In genomic region chr13:21906301-21906700, GRCm38 (mm10) we compare ENCODE assay signal across 25 mouse cellular contexts. TPM values are rescaled to one million over a fixed set of nuclear protein-coding genes. Genes with fewer than 3 reads are reported as not detected.
DNase-seq lines count a peak whose midpoint lies in the region; ATAC-seq lines count a peak whose summit lies in the region.
"Had no signal": no experiment of that assay in that cellular context is flagged by ENCODE, and none has a peak within 500 bp of the region (broad histone marks: within the 10 kb centered on the region; RNA-seq: fewer than 3 reads in every experiment).

No protein-coding gene starts in this region.

- no peak overlapping the region for H3K9ac ChIP-seq in midbrain, embryonic 16.5 days (ENCODE audit: low read depth, low read length)
- no peak overlapping the region for H3K9ac ChIP-seq in liver, embryonic 16.5 days (ENCODE audit: low read depth, low read length)
- H3K9ac ChIP-seq: embryonic facial prominence, embryonic 13.5 days; hindbrain, embryonic 15.5 days; limb, embryonic 12.5 days; neural tube, embryonic 12.5 days had no signal

- H3K27me3 ChIP-seq in heart, embryonic 10.5 days (ENCODE audit: insufficient read depth, poor library complexity, severe bottlenecking): no peaks in the 10 kb centered on the region
- H3K27me3 ChIP-seq in midbrain, embryonic 10.5 days (ENCODE audit: low read depth, poor library complexity, severe bottlenecking): no peaks in the 10 kb centered on the region
- peaks cover 3% of the 10 kb centered on the region; the same call in 1 of the 2 replicates for H3K27me3 ChIP-seq in midbrain, embryonic 16.5 days (ENCODE audit: control insufficient read depth, insufficient read depth, low read depth, low read length)
- peaks cover 7% of the 10 kb centered on the region; the same call in 1 of the 2 replicates for H3K27me3 ChIP-seq in embryonic facial prominence, embryonic 10.5 days (replicated peaks; ENCODE audit: low read depth, poor library complexity, severe bottlenecking)
- H3K27me3 ChIP-seq in liver, embryonic 16.5 days (ENCODE audit: control insufficient read depth, insufficient read depth, low read depth, low read length): no peaks in the 10 kb centered on the region
- H3K27me3 ChIP-seq: embryonic facial prominence, embryonic 13.5 days; limb, embryonic 12.5 days; neural tube, embryonic 12.5 days had no signal

- H3K4me3 ChIP-seq in heart, embryonic 10.5 days: peak overlapping the region; percentile 61
- H3K4me3 ChIP-seq in midbrain, embryonic 10.5 days: peak overlapping the region; percentile 53
- no peak overlapping the region for H3K4me3 ChIP-seq in midbrain, embryonic 16.5 days (ENCODE audit: low read depth, low read length)
- H3K4me3 ChIP-seq in embryonic facial prominence, embryonic 10.5 days: peak overlapping the region; percentile 58
- peak overlapping the region; percentile 27; the same call in 1 of the 2 replicates for H3K4me3 ChIP-seq in liver, embryonic 16.5 days (ENCODE audit: low read depth, low read length)
- H3K4me3 ChIP-seq: hindbrain, embryonic 15.5 days; limb, embryonic 12.5 days; megakaryocyte, embryonic 14.5 days; neural tube, embryonic 12.5 days had no signal

- no peak overlapping the region for H3K4me2 ChIP-seq in midbrain, embryonic 16.5 days (ENCODE audit: low read length)
- H3K4me2 ChIP-seq in liver, embryonic 16.5 days (ENCODE audit: low read depth, low read length): peak overlapping the region; percentile 69

- 29% methylated on average over 7 of the region's 7 CpGs for WGBS in heart, embryonic 10.5 days
- 27% methylated on average over 7 of the region's 7 CpGs for WGBS in midbrain, embryonic 10.5 days
- 36% methylated on average over 7 of the region's 7 CpGs for WGBS in midbrain, embryonic 16.5 days
- 27% methylated on average over 7 of the region's 7 CpGs for WGBS in embryonic facial prominence, embryonic 10.5 days
- 33% methylated on average over 7 of the region's 7 CpGs for WGBS in liver, embryonic 16.5 days (ENCODE audit: insufficient replicate concordance)

- no peaks in the 10 kb centered on the region; the same call in 1 of the 2 replicates for H3K4me1 ChIP-seq in heart, embryonic 10.5 days
- peaks cover 25% of the 10 kb centered on the region for H3K4me1 ChIP-seq in midbrain, embryonic 10.5 days
- no peaks in the 10 kb centered on the region for H3K4me1 ChIP-seq in midbrain, embryonic 16.5 days (ENCODE audit: control insufficient read depth, insufficient read depth, low read length)
- H3K4me1 ChIP-seq in embryonic facial prominence, embryonic 10.5 days: peaks cover 14% of the 10 kb centered on the region; the same call in 1 of the 2 replicates
- peaks cover 8% of the 10 kb centered on the region for H3K4me1 ChIP-seq in liver, embryonic 16.5 days (ENCODE audit: control insufficient read depth, low read depth, low read length)
- H3K4me1 ChIP-seq: neural tube, embryonic 12.5 days had no signal

- no peaks in the 10 kb centered on the region for H3K36me3 ChIP-seq in heart, embryonic 10.5 days
- H3K36me3 ChIP-seq in midbrain, embryonic 10.5 days: no peaks in the 10 kb centered on the region
- H3K36me3 ChIP-seq in midbrain, embryonic 16.5 days (ENCODE audit: control insufficient read depth, insufficient read depth, low read length): no peaks in the 10 kb centered on the region
- H3K36me3 ChIP-seq in embryonic facial prominence, embryonic 10.5 days (replicated peaks): no peaks in the 10 kb centered on the region
- no peaks in the 10 kb centered on the region for H3K36me3 ChIP-seq in liver, embryonic 16.5 days (ENCODE audit: control insufficient read depth, insufficient read depth)
- H3K36me3 ChIP-seq: embryonic facial prominence, embryonic 13.5 days; hindbrain, embryonic 15.5 days; limb, embryonic 12.5 days; neural tube, embryonic 12.5 days had no signal

- no peaks in the 10 kb centered on the region for H3K9me3 ChIP-seq in heart, embryonic 10.5 days
- no peaks in the 10 kb centered on the region for H3K9me3 ChIP-seq in midbrain, embryonic 10.5 days (replicated peaks)
- no peaks in the 10 kb centered on the region for H3K9me3 ChIP-seq in midbrain, embryonic 16.5 days (replicated peaks; ENCODE audit: control insufficient read depth, low read length, poor library complexity, severe bottlenecking)
- no peaks in the 10 kb centered on the region for H3K9me3 ChIP-seq in embryonic facial prominence, embryonic 10.5 days
- H3K9me3 ChIP-seq in liver, embryonic 16.5 days (replicated peaks; ENCODE audit: control insufficient read depth, low read length): no peaks in the 10 kb centered on the region
- H3K9me3 ChIP-seq: embryonic facial prominence, embryonic 13.5 days; hindbrain, embryonic 15.5 days; limb, embryonic 12.5 days; megakaryocyte, embryonic 14.5 days; neural tube, embryonic 12.5 days had no signal

- no peak for ATAC-seq in midbrain, embryonic 16.5 days
- no peak for ATAC-seq in liver, embryonic 16.5 days (ENCODE audit: low read depth)

- no peak overlapping the region for H3K27ac ChIP-seq in heart, embryonic 10.5 days
- H3K27ac ChIP-seq in midbrain, embryonic 10.5 days (replicated peaks): no peak overlapping the region
- H3K27ac ChIP-seq in midbrain, embryonic 16.5 days (ENCODE audit: low read length): no peak overlapping the region
- no peak overlapping the region for H3K27ac ChIP-seq in embryonic facial prominence, embryonic 10.5 days (replicated peaks)
- no peak overlapping the region for H3K27ac ChIP-seq in liver, embryonic 16.5 days (ENCODE audit: low read length)
- H3K27ac ChIP-seq: embryonic facial prominence, embryonic 13.5 days; hindbrain, embryonic 15.5 days; kidney, postnatal 0 days; limb, embryonic 12.5 days; neural tube, embryonic 12.5 days; stomach, postnatal 0 days had no signal

- no peak for DNase-seq in heart, embryonic 10.5 days (ENCODE audit: low spot score)
- DNase-seq in heart, adult 18-20 months: no peak
- DNase-seq in midbrain, embryonic 10.5 days (ENCODE audit: low spot score): no peak
- no peak for DNase-seq in embryonic facial prominence, embryonic 10.5 days (ENCODE audit: low spot score)
- DNase-seq in layer of hippocampus, adult 8-10 months (ENCODE audit: low spot score in 2 of 2): no peak
- DNase-seq in frontal cortex, postnatal 25 days (ENCODE audit: low spot score in 2 of 2): no peak
- DNase-seq: adrenal gland, postnatal 36 days; B cell, adult 2 months; cerebellum, adult 11-12 months; cerebellum, postnatal 10 days; gastrocnemius, postnatal 36 days; heart, postnatal 36 days; kidney, adult 2 months; lung, adult 2 months; midbrain, embryonic 14.5 days; right cerebral cortex, postnatal 14 days had no signal

RNA-seq across cellular contexts. Expression of gene Zfp184, which starts 38.6 kb away (rescaled TPM):
- polyA plus RNA-seq in heart, embryonic 10.5 days (2016; fragmentation: Nextera tagmentation; extraction: Ambion mirVana): 7.4 and 9.1 TPM in 2 replicates
- 1 to 10 TPM in 1 of 2 experiments, under 1 TPM in 1; 0.67 to 1.3 TPM for total RNA-seq in heart, adult 18-20 months (2021)
- 23.8 and 24.8 TPM in 2 replicates for polyA plus RNA-seq in midbrain, embryonic 10.5 days (2016; fragmentation: Nextera tagmentation; extraction: Ambion mirVana)
- 12.0 and 13.7 TPM in 2 replicates for polyA plus RNA-seq in midbrain, embryonic 16.5 days (2015; fragmentation: Nextera tagmentation; extraction: Ambion mirVana)
- polyA plus RNA-seq in embryonic facial prominence, embryonic 10.5 days (2016; fragmentation: Nextera tagmentation; extraction: Ambion mirVana): 23.1 and 24.9 TPM in 2 replicates
- 0.55 and 0.56 TPM in 2 replicates for polyA plus RNA-seq in liver, embryonic 16.5 days (2015; fragmentation: Nextera tagmentation; extraction: Ambion mirVana)
- 1 to 10 TPM; 1.9 to 4.5 (median 2.9) TPM for total RNA-seq in layer of hippocampus, adult 8-10 months (2022)
